Mouse (Mus musculus) hindbrain, embryonic 15.5 days (tissue): ENCODE data around the gene Nckap5. TPM values are rescaled to one million over a fixed set of nuclear protein-coding genes. Genes with fewer than 3 reads are reported as not detected.

Experiments used
- ATAC-seq: fragments of 200-750 bp; cut with Nextera tagmentation; 2 replicates; pipeline ENCODE4 v1.8.0; 2017; ENCODE audit warnings: low read depth, moderate number of reproducible peaks, moderate TSS enrichment; ENCODE audit not compliant: low FRiP score
- H3K27ac ChIP-seq: fragments of 300-500 bp; sonication (generic); replicated peaks from 2 replicates; pipeline ENCODE4 v1.5.1; 2015; ENCODE audit warnings: mild to moderate bottlenecking, inconsistent platforms
- H3K27me3 ChIP-seq: fragments of 300-500 bp; sonication (generic); 2 replicates; pipeline ENCODE4 v1.6.1; 2015; ENCODE audit warnings: control low read depth, inconsistent platforms
- H3K36me3 ChIP-seq: fragments of 300-500 bp; sonication (generic); 2 replicates; pipeline ENCODE4 v1.6.1; 2015; ENCODE audit warnings: control low read depth, inconsistent platforms
- H3K4me1 ChIP-seq: fragments of 300-500 bp; sonication (generic); replicated peaks from 2 replicates; pipeline ENCODE4 v1.6.1; 2015; ENCODE audit warnings: control low read depth, inconsistent platforms
- H3K4me2 ChIP-seq: fragments of 300-500 bp; sonication (generic); 2 replicates; pipeline ENCODE4 v1.6.1; 2015; ENCODE audit warnings: moderate library complexity, mild to moderate bottlenecking, inconsistent platforms
- H3K4me3 ChIP-seq: fragments of 300-500 bp; sonication (generic); 2 replicates; pipeline ENCODE4 v1.5.1; 2015; ENCODE audit warnings: mild to moderate bottlenecking, inconsistent platforms
- H3K9ac ChIP-seq: fragments of 300-500 bp; sonication (generic); 2 replicates; pipeline ENCODE4 v1.6.1; 2015; ENCODE audit warnings: inconsistent platforms
- H3K9me3 ChIP-seq: fragments of 300-500 bp; sonication (generic); 2 replicates; pipeline ENCODE4 v1.6.1; 2016; ENCODE audit warnings: control low read depth, inconsistent platforms
- WGBS: fragments of 180-500 bp; shearing (Covaris S2); methylation state at CpG from one replicate; pipeline ENCODE4 v1.1.7; 2015; 5-methylcytosine and 5-hydroxymethylcytosine counted together
- polyA plus RNA-seq: library from polyadenylated mRNA; unstranded; fragments of >200 nt; fragmentation: Nextera tagmentation; extraction: Ambion mirVana; gene quantifications from 2 replicates; pipeline ENCODE4 v1.2.1, GENCODE M21; 2015

Nckap5 gene
- polyA plus RNA-seq, 1 experiment from 2014 or later: 15.5 TPM

DNA sequence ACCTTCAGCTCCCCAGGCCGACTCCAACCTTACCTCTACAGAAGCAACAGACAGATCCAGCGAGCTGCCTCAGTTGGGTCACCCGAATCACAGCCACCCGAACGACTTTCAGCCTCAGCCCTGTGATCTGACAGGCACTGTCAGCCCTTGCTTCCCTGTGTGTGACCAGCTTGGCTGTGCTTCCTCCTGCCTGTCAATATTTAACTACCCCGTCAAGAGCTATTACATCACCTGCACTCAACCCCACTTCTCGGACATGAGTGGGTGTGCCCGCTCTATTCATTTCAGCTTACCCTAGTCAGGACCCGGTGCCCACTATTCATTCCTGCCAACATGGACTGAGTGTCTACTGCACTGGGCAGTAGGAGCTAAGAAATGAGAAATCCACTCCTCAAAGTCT lies 226.0 kb downstream of the Nckap5 start:
- Histone ChIP-seq H3K4me2 (no peak overlapping the region), H3K4me3 (no peak overlapping the region), H3K27ac (no peak overlapping the region), H3K9ac (no peak overlapping the region), H3K9me3 (no peaks in the 10 kb centered on the region), H3K4me1 (peaks cover 21% of the 10 kb centered on the region), H3K36me3 (no peaks in the 10 kb centered on the region), H3K27me3 (no peaks in the 10 kb centered on the region)
- no peak for ATAC-seq
- WGBS: 79% methylated on average over 9 of the region's 9 CpGs

DNA sequence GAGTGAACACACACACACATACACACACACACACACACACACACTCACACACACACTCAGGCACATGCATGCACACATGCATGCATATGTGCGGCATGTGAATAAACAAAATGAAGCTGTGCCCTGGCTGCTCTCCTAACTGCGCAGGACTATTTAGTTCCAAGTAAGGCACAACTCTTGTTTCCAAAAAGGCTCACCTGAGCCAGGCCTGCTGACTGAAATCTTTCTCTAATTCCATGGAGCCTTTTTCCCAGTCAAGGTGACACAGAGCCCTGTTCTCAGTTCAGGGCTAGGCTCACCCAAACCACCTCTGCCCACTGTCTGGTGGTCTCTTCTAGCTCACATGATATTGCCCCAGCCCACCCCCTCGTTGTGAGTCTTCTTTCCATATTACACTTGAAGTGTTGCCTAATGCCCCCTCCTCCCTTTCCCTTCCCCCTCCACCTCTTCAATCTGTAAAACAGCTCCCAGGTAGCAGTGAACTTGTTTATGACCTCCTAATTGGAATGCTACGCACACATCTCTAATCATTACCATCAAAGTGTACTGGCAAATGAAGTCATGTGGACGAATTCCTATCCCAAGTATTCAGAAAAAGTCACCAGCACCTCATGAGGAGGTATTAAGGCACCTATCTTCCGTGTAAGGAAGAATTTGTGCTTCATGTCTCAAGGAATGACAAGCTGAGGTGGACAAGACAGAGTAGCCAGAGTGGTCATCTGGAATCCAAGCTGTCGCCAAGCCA lies 226.7 kb downstream of the Nckap5 start:
- peaks cover 21% of the 10 kb centered on the region for H3K4me1 ChIP-seq
- no peak for ATAC-seq
- H3K9me3 ChIP-seq: no peaks in the 10 kb centered on the region
- no peak overlapping the region for H3K27ac ChIP-seq
- no peaks in the 10 kb centered on the region for H3K36me3 ChIP-seq
- 86% methylated on average over 7 of the region's 7 CpGs for WGBS
- no peak overlapping the region for H3K9ac ChIP-seq
- H3K4me2 ChIP-seq: no peak overlapping the region
- no peak overlapping the region for H3K4me3 ChIP-seq
- no peaks in the 10 kb centered on the region for H3K27me3 ChIP-seq

DNA sequence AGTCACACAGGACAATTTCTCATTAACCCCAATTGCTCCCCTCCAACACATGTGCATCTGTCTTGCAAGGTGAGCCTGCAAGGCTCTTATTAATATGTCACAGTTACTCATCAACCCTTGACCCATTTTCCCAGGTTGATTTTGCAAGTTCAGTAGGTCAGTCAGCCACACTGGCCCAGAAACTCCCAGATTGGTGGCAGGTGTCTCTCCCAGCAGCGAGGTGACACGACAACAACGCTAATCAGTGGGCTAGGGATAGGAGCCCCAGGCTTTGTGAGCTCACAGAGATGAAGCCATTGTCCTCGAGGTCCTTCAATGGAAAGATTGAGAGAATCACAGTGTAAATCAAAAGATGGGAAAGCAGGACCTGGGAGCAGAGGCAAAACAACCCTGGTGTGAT lies 230.0 kb downstream of the Nckap5 start:
- H3K4me3 ChIP-seq: no peak overlapping the region
- peaks cover 5% of the 10 kb centered on the region for H3K4me1 ChIP-seq
- no peak for ATAC-seq
- no peaks in the 10 kb centered on the region for H3K36me3 ChIP-seq
- no peak overlapping the region for H3K27ac ChIP-seq
- no peak overlapping the region for H3K4me2 ChIP-seq
- 48% methylated on average over 4 of the region's 4 CpGs for WGBS
- H3K9ac ChIP-seq: no peak overlapping the region
- no peaks in the 10 kb centered on the region for H3K27me3 ChIP-seq
- H3K9me3 ChIP-seq: no peaks in the 10 kb centered on the region

DNA sequence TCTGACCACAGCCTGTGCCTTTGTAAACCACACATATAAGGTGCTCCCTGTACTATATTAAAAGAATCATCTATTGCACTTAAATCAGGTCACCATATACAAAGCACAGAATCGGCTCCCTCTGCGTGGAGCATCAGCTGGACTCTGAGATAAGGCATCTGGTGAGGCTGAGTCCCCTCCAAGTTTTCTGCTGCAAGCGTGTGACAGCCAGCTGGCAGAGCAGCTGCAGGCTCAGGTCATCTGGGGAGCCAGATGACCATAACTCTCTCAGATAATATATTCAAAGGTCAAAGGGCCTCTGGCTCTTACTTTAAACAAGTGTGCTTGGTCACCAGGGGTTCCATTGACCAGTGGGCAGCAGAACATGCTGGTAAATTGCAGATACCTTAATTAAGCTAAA lies 233.2 kb downstream of the Nckap5 start:
- WGBS: 24% methylated on average over 3 of the region's 3 CpGs
- peak; percentile 34; the same call in 1 of the 2 replicates for ATAC-seq
- no peaks in the 10 kb centered on the region for H3K36me3 ChIP-seq

DNA sequence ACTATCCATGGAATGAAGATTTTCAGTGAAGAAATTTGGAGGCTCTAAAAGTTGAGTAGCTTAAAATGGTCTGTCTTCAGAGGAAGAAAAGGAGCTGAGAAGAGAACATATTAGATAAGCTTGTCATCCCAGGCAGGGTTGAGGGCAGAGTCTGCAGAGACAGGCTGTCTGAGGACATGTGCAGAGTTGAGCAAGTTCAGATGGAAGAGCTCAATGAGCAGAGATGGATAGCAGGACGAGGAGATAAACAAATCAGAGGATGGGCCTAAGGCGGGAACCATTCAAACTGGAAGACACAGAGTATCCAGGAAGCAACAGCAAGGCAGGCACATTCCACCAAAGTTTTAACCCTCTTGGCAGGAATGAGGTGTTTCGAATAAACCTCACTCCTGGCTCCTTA lies 235.8 kb downstream of the Nckap5 start:
- no peak overlapping the region for H3K4me3 ChIP-seq
- no peaks in the 10 kb centered on the region for H3K36me3 ChIP-seq
- H3K9me3 ChIP-seq: no peaks in the 10 kb centered on the region
- H3K27me3 ChIP-seq: no peaks in the 10 kb centered on the region
- peaks cover 5% of the 10 kb centered on the region; the same call in 1 of the 2 replicates for H3K4me1 ChIP-seq
- H3K27ac ChIP-seq: no peak overlapping the region
- no peak overlapping the region for H3K4me2 ChIP-seq
- ATAC-seq: no peak
- 86% methylated on average over 3 of the region's 3 CpGs for WGBS
- no peak overlapping the region for H3K9ac ChIP-seq

More for the DNA sequence above, 233.2 kb downstream of the Nckap5 start:
- Histone ChIP-seq H3K4me1 (peaks cover 5% of the 10 kb centered on the region; the same call in 1 of the 2 replicates), H3K27me3 (no peaks in the 10 kb centered on the region), H3K9me3 (no peaks in the 10 kb centered on the region), H3K4me2 (no peak overlapping the region), H3K4me3 (no peak overlapping the region), H3K9ac (no peak overlapping the region), H3K27ac (no peak overlapping the region)

DNA sequence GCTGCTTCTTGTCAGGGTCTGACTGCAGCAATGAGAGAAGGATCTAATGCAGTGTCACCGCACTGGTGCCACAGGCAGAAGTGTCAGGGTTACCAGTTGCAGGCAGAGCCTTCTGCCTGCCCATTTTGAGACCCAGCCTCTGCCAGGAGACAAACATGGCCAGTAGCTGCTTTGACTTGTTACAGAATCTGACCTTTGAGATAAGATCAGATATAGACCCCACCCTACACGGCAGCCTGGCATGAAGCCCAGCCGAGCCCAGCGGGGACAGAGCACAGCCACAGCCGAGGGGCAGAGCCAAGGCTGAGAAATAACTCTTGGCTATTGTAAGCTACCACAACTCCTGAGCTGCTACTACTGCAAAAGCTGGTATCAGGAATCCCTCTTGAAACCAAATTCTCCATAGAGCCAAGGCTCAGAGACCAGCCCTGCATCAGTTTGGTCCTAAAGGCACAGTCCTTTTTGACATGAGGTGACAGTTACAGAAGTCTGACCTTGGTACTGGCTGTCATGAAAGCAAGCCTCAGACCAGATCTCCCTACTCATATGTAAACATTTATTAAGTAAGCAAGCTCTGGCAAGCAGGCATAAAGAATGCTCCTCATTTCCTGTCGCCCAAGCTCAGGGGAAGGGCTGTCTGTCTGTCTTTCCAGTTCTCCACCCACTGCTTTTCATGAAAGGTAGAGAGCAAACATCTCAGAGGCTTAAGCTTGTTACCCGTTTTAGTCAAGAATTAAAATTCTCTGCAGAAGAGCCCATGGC lies 237.4 kb downstream of the Nckap5 start:
- ATAC-seq: no peak
- Histone ChIP-seq H3K27ac (no peak overlapping the region), H3K36me3 (no peaks in the 10 kb centered on the region), H3K27me3 (no peaks in the 10 kb centered on the region), H3K4me1 (peaks cover 5% of the 10 kb centered on the region; the same call in 1 of the 2 replicates), H3K9me3 (no peaks in the 10 kb centered on the region), H3K4me3 (no peak overlapping the region), H3K4me2 (no peak overlapping the region), H3K9ac (no peak overlapping the region)
- WGBS: 61% methylated on average over 7 of the region's 7 CpGs

DNA sequence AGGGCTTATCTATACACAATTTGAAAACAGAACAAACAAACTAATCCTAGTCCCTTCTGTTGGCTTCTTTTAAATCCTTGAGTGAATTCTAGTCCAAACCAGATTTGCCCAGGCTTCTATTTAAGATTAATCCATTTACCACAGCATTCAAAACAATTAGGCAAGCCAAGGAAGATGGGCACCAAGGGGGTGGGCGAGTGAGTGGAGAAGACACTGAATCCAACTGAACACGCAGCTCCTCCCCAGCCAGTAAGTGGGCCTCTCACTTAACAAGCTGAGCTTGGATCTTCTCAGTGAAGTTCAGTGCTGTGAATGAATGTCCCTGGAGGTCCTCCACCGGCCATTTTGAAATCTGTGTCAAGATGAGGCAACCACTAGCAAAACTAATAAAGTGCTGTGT lies 239.7 kb downstream of the Nckap5 start:
- H3K27me3 ChIP-seq: no peaks in the 10 kb centered on the region
- H3K36me3 ChIP-seq: no peaks in the 10 kb centered on the region
- H3K27ac ChIP-seq: no peak overlapping the region
- no peaks in the 10 kb centered on the region for H3K9me3 ChIP-seq
- ATAC-seq: no peak
- no peak overlapping the region for H3K4me2 ChIP-seq
- WGBS: 89% methylated on average over 3 of the region's 3 CpGs
- H3K4me3 ChIP-seq: no peak overlapping the region
- no peak overlapping the region for H3K9ac ChIP-seq
- no peaks in the 10 kb centered on the region for H3K4me1 ChIP-seq

DNA sequence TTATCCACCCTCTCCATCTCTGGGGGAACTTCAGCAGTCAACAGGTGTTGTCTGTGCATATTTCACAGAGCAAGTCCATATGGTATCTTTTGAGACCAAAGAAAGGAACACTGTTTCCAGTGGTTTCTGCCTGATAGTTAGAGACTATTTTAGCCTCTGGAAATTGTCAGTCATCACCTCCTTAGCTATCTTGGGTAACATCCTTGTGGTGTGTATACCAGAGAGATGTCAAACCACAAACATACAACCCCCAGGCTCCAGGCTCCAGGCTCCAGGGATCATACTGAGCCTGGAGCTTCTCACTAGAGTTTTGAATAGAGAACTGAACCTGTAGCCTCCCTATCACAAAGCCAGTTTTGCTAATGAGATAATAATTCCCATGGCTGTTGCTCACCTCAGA lies 252.4 kb downstream of the Nckap5 start:
- H3K9ac ChIP-seq: no peak overlapping the region
- no peak overlapping the region for H3K4me2 ChIP-seq
- no peaks in the 10 kb centered on the region for H3K27me3 ChIP-seq
- ATAC-seq: no peak
- no peak overlapping the region for H3K4me3 ChIP-seq
- no peaks in the 10 kb centered on the region for H3K9me3 ChIP-seq
- H3K36me3 ChIP-seq: no peaks in the 10 kb centered on the region
- no peak overlapping the region for H3K27ac ChIP-seq
- peaks cover 13% of the 10 kb centered on the region for H3K4me1 ChIP-seq

DNA sequence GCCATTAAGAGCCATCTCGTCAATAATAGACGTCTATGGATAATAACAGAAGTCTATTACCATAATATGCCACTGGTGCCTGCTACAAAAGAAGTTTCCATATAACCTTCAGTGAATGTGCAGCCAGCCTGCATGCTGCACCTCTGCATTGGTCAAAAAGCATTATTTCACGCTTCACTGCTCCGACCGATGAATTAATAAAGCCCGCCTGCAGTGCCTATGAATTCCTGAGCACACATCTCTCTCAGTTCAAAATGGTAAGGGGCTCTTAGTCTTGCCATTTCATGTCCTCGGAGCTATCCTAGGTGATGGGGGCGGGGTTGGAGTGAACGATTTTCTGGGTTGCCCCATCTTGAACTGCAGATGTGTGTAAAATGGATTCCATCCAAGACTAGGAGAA lies 256.3 kb downstream of the Nckap5 start:
- Histone ChIP-seq H3K27ac (0 out of 2 replicates have a peak overlapping the region, but pooled peaks have one; percentile 22), H3K9me3 (no peaks in the 10 kb centered on the region), H3K9ac (no peak overlapping the region), H3K4me1 (peaks cover 20% of the 10 kb centered on the region), H3K27me3 (no peaks in the 10 kb centered on the region), H3K4me2 (no peak overlapping the region; the same call in 1 of the 2 replicates), H3K36me3 (no peaks in the 10 kb centered on the region), H3K4me3 (no peak overlapping the region)
- ATAC-seq: no peak
- WGBS: 45% methylated on average over 9 of the region's 9 CpGs

DNA sequence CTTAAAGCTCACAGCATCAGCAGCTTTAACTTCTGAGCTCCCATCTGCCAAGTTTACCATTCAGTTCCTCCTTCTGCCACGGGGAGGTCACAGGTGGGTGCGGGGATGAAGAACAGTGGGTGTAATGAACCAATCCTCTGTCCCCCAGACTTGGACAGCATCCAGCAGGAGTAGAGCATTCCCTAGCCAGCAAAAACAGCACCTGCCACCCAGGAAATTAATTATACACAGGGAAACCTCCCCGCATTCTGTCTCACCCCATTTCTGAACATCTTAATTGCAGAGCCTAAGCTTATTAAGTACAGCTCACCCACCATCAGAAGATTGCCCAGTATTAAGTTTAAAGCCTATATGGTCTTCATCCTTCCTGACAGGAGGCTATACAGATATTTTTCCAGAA lies 256.9 kb downstream of the Nckap5 start:
- no peaks in the 10 kb centered on the region for H3K36me3 ChIP-seq
- no peak overlapping the region for H3K9ac ChIP-seq
- no peak overlapping the region for H3K4me2 ChIP-seq
- H3K27me3 ChIP-seq: no peaks in the 10 kb centered on the region
- no peak; the same call in 1 of the 2 replicates for ATAC-seq
- peaks cover 20% of the 10 kb centered on the region for H3K4me1 ChIP-seq
- H3K4me3 ChIP-seq: no peak overlapping the region
- no peak overlapping the region; the same call in 1 of the 2 replicates for H3K27ac ChIP-seq
- 18% methylated on average over 3 of the region's 3 CpGs for WGBS
- H3K9me3 ChIP-seq: no peaks in the 10 kb centered on the region

DNA sequence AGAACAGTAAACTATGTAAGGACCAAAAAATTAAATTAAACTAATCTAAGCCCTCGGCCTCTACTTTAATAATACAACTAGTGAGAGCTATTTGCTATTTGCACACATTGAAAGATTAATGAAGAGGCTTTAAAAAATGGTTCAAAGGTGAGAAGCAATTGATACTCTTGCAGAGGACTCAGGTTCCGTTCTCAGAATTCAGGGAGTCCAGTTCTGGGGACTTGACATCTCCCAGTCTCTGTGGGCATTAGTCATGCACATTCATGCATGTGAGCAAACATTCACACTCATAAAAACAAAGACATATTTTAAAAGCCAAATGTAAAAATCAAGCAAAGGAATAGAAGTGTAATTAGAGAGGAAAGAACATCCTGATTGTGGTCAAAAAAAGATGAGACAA lies 257.5 kb downstream of the Nckap5 start:
- H3K4me2 ChIP-seq: no peak overlapping the region
- ATAC-seq: no peak
- no peak overlapping the region for H3K9ac ChIP-seq
- no peak overlapping the region for H3K4me3 ChIP-seq
- H3K27ac ChIP-seq: no peak overlapping the region
- peaks cover 20% of the 10 kb centered on the region for H3K4me1 ChIP-seq
- H3K27me3 ChIP-seq: no peaks in the 10 kb centered on the region
- H3K9me3 ChIP-seq: no peaks in the 10 kb centered on the region
- 76% methylated on average over 2 of the region's 2 CpGs for WGBS
- H3K36me3 ChIP-seq: no peaks in the 10 kb centered on the region

DNA sequence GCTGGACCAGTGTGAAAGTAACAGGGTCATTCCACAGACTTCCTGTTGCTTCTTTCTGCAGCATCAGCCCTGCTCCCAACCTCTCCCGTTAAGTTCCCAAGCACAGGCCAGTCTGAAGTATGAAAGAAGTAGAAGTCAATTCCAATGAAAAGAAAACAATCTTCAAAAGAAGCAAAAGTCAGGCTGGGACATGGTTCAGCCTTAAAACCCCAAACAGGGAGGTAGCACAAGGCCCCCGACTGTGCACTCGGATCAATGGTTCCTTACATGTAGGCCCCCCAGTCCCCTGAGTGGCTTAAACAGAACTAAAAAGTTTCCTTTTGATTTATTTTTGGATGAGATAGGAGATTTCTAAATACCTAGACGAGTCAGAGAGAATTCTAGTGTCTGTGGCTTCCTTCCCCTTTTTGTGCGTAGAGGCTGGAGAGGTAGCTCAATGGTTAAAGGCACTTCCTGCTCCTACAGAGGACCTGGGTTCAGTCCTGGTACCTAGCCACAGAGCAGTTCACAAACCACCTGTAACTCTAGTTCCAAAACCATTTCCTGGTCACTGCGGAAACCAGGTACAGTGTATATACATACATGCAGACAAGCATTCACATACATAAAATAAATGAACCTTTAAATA lies 260.9 kb downstream of the Nckap5 start:
- 89% methylated on average over 6 of the region's 6 CpGs for WGBS
- no peaks in the 10 kb centered on the region for H3K36me3 ChIP-seq
- no peak overlapping the region for H3K4me2 ChIP-seq
- no peak overlapping the region for H3K27ac ChIP-seq
- H3K4me1 ChIP-seq: peaks cover 20% of the 10 kb centered on the region
- H3K27me3 ChIP-seq: no peaks in the 10 kb centered on the region
- ATAC-seq: no peak
- no peaks in the 10 kb centered on the region for H3K9me3 ChIP-seq
- H3K4me3 ChIP-seq: no peak overlapping the region
- no peak overlapping the region for H3K9ac ChIP-seq
